Mouse (Mus musculus) heart, adult 9 months (tissue): ENCODE data around the gene Cep68.
A peak's percentile ranks its signal among the peaks of the same experiment; 100 is the strongest.
"Not testable (repeated sequence)": the region's sequence is repeated elsewhere in the genome, so short reads cannot be mapped to it uniquely, and the experiment has no call there.

ENCODE experiments used
- DNase-seq, 2 experiments: peaks; one replicate each; pipeline ENCODE4 v3.0.0; 2022; ENCODE audit warnings: low spot score in 2 of 2

Cep68 gene

DNA sequence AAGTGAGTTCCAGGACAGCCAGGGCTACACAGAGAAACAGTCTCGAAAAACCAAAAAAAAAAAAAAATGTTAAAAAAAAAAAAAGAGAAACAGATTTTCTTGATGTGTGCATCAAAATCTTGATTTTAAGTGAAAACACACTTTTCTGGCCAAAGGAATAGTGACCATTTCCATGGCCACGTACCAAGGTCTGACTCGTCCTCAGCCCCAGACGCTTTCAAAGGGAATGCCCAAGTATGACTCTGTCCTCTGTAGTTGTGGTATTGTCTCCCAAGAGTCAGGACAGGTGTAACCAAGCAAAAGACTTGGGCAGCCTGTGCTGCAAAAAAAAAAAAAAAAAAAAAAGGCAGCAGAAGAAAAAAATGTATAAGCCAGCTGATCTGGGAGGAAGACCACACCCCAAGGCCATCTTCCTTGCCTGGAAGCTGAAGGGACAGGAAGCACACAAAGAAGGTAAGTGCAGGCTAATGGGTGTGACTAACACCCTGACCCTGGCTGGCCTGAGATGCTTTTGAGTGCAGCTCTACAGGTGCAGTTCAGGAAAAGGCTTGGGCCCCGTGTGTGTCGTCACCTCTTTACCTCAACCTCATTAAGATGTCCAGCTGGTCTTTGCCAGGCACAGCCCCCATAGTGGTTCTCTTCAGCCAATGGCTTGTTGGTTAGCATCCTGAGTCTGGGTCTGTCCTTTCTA is 6.7 kb downstream of the Cep68 start:
- no peak for DNase-seq

DNA sequence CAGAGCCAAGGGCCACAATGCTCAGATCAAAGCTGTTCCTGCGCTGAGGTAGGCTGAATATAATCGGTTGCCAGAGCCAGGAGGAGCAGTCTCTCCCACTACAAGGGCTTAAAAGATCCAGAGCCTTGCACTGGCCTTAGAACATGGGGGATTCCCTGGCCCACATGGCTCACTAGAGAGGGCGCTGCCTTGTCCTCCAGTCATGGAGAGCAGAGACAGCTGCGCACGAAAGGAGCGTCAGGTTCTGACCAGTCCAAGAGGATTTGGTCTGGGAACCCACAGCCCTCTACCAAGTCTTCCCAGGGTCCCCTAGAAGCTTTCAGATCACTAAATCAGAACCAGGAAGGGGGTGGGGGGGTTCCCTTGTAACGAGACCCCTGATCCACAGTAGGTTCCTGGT is 7.9 kb downstream of the Cep68 start:
- no peak for DNase-seq

DNA sequence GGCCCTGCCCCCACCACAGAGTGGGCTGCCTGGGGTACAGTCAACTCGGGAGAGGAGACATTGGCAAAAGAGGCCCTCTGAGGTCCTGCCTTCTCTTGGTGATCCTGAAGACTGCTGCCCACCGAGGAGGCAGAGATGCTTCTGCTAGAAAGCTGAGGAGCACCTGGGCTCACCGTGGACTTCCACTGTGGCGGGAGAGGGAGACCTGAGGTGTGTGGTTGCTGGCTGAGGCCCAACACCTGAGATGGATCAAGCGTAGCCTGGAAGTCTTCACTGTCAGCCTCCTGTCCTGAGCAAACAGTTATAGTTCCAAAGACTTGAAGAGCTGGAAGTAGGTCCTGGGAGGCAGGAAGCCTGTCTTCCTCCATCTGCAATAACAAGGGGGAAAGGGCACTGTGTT is 8.9 kb downstream of the Cep68 start:
- DNase-seq: no peak

DNA sequence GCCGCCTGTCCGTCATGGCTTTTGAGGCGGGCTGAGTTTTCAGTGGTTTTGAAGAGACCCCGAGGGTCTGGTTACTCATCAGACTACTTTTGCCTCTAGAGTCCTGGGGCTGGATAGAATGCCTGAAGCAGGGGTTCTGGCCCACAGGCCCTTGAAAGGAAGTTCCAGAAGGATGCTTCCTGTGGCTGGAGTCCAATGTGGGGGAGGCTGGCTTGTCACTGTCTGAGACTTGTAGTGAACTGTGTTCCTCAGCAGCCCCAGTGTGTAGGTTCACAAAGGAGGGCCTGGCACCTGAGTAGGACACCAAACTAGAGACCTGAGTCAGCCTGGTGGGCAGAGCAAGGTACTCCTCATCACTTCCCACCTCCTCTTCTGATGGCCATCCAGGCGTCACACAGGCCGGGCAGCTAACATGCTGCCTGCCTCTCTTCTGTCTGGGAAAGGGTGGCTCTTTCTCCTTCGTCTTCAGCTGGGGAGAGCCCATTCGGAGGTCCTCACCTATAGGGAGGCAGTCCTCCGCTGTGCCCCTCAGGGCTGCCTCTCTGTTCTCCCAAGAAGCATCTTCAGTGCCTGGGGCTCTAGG is 9.9 kb downstream of the Cep68 start:
- no peak for DNase-seq

DNA sequence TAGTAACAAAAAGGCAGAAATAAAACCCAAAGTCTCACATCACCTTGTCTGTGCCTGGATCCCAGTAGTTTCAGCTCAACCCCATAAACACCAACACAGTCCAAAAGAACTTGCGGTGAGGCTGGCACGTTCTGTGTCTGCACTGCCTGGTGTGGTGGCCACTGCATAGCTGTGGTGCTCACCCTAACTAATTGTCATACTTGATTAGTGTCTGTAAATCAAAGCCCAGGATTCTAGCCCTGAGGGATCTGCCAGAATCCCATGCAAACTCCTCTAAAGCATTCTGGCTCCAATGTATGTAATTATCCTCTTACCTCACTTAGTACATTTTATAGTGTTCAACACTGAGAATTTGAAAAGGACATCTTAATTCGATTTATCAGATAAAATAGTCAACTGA is 11.3 kb downstream of the Cep68 start:
- DNase-seq: no peak

DNA sequence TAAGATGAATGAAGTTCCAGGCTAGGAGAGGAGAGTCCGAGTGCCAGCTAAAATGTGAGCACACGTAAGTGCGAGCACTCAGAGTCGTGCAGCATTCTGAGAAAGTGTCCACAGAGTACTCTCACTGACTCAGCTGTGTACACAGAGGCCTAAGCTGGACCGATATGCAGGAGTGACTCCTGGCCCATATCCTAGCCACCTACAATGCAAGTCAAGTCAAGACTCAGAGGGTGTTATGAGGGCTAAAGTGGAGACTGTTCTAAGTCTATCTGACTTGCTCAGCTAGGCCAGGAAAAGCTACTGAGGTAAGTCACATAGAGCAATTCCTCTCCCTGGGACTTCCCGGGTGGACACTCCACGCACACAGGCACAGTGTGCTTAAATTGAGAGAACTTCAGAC is 12.2 kb downstream of the Cep68 start:
- DNase-seq: no peak

DNA sequence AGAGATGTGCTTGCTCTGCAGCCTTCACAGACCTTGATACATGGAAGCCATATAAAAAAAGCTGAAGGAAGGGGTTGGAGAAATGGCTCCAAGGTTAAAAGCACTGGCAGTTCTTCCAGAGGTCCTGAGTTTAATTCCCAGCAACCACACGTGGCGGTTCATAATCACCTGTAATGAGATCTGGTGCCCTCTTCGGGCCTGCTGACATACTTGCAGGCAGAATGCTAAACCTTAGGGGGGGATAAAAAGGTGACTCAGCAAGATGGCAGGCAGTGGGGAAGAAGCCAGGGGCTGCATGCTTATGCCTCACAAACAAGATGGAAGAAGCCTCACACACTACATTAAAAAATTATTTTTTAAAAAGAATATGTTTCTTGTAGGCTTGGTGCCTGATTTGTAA is 15.0 kb downstream of the Cep68 start:
- no peak for DNase-seq

DNA sequence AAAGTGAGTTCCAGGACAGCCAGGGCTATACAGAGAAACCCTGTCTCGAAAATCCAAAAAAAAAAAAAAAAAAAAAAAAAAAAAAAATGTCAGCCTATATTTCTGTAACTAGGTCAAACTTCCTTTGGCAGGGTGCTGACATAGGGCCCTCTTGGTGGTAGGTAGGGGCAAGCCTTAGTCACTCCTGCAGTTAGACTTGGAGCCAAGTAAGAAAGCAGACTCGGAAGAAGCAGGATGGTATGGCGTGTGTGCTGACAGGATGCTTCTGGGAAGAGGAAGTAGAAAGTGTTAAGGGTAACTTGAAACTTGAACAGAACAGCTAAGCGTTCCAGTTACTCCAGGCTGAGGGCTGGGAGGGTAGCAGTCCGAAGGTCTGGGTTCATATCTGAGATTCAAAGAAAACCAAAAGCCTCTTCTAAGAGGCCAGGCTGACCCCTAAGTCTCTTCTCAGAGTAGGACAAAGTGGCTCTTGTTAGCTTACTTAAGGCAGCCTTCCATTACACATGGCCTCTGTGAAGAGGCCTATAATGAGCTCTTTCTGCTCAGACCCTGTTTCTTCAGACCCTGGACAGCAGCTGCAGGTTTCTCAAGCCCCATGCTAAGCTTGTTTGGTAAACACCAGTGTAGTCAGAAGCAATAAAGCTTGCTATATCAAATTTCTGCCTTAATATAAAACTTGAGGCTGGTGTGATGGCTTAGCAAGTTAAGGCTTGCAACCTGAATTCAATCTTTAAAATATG is 17.0 kb downstream of the Cep68 start:
- DNase-seq: no peak

DNA sequence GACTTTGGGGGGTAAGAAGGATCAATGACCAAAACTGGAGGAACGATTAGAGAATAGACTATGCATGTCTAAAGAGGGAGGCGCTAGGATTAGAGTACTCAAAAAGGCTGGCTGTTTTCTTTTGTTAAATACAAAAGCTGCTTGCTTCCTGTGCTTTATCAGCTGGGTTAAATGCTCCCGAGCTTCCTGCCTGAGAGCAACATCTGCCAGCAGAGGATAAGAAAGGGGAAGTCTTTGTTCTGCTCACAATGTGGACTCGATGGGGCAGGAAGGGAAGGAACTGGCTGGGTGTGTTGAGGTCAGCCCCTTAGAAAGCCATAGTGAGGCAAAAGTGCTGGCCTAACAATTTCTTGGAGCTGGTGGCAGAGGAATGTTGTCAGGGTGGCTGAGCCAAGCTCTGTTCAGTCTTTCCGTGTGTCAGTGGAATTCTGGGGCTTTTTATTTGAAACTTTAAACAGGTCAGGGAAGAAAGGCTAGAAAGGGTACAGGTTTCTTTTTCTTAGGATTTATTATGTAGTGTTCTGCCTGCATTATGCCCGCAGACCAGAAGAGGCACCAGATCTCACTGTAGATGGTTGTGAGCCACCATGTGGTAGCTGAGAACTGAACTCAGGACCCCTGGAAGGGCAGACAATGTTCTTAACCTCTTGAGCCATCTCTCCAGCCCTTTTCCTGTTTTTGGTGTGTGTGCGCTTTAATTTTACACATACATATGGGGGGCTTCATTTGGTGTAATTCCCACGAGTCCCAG is 17.9 kb downstream of the Cep68 start:
- DNase-seq: peak; percentile 82 to 94

DNA sequence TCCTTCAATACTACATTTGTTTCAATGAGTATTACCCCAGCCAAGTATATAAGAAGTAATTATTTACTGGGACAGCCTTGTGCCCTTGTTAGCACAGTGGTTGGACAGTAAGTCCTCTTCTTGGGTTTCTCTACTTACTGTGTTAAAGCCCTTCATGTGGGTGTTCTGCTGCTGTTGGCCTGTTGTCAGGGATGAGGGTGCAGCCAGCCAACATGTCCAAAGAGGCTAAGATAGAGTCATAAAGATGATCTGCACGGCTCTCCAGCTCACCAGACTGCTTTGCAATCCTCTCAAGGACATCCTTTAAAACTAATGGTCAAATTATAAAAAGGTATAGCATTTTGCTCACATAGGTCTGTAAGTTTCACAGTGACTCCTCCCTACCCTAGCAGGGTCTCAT is 18.9 kb downstream of the Cep68 start:
- DNase-seq: no peak

DNA sequence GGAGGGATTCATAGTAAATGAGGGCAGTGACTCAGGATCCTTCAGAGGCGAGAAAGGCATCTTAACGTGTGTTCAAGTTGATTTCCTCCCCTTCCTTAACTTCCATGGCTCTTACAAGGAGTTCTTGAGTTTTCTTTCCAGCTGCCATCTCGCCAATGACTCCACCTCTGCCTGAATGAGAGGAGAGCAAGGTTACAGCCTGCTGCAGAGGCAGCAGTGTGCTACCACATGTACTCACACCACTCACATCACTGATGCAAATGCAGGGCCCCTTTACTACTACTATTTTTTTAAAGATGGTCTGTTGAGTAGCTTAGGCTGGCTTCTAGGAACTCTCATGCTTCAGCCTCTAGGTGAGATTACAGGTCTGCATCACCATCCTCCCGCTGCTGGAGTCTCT is 19.9 kb downstream of the Cep68 start:
- DNase-seq: no peak

DNA sequence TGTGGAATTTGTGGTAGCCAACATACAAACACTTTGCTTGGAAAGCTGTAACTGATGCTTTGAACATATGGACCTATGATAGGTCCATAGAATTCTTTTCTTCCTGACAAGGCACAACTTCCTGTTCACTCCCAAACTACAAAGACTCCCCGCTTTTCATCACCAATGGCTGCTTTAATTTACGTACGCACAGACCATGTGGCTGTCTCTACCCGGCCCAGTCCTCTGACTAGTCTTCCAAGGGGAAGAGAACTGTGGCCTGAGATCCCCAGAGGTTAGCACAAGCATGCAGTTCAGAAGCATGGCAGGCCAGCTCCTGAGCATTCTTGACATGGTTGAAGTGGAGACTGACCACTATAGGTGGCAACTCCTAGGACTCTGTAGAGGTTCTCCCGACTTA is 20.6 kb downstream of the Cep68 start:
- no peak for DNase-seq

DNA sequence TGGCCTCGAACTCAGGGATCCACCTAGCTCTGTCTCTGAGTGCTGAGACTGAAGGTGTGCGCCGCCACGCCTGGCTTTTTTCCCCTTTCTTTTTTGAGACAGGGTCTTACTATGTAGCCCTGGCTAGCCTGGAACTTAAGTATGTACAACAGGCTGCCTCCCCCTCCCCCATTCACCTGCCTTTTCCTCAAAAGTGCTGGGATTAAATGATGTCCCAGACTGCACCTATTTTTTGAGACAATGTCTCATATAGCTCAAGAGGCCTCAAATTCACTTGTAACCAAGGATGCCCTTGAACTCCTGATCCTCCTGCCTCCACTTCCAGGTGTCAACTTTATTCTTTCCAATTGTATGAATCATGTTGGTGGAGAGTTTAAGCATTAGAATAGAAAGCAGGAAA is 23.3 kb downstream of the Cep68 start:
- DNase-seq: no peak

DNA sequence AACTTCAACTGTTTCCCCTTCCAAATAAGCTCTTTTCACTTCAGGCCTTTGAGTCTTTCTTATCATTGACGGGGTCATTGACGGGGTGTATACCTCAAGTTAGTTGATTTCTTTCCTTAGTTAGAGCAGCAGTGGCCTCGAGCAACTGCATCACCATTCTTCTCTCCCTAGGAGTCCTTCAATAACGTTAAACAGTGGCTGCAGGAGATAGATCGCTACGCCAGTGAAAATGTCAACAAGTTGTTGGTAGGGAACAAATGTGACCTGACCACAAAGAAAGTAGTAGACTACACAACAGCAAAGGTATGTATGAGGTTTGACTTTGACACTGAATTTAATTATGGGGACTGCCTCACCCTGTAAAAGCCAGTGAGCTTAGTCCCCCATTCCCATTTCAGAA is 25.0 kb downstream of the Cep68 start:
- DNase-seq: no peak

DNA sequence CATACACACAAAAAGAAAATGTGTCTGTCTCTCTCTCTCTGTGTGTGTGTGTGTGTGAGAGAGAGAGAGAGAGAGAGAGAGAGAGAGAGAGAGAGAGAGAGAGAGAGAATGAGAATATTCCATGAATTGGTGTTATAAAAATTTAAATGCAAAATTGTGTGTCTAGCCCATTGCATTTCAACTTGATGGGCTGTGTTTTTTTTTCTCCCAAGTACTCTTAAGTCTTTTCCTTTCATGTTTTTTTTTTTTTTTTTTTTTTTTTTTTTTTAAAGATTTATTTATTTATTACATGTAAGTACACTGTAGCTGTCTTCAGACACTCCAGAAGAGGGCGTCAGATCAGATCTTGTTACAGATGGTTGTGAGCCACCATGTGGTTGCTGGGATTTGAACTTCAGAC is 27.6 kb downstream of the Cep68 start:
- not testable (repeated sequence) for DNase-seq

DNA sequence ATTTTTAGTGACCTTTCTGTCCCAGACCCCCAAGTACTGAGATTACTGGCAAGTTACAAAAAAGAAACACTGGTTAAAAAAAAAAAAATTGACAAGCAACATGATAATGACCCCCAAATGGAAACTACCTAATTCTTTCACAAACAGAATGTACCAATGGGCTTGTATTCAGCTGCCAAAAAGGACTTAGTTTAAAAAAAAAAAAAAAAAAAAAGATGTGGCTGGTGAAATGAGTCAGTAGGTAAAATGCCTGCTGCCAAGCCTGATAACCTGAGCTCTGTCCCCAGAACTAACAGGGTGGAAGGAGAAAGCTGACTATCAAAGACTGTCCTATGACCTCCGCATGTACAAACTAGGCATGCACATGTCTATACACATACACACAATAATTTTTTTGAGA is 32.0 kb downstream of the Cep68 start:
- no peak for DNase-seq

DNA sequence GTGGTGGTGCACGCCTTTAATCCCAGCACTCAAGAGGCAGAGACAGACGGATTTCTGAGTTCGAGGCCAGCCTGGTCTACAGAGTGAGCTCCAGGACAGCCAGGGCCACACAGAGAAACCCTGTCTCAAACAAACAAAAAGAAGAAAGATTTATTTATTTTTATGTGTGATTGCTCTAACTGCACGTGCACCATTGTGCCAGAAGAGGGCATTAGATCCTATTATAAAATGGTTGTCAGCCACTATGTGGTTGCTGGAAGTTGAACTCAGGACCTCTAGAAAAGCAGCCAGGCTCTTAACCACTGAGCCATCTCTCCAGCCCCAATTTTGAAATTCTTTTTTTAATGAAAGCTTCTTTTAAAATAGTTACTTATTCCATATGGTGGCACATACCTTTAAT is 32.8 kb downstream of the Cep68 start:
- no peak for DNase-seq

DNA sequence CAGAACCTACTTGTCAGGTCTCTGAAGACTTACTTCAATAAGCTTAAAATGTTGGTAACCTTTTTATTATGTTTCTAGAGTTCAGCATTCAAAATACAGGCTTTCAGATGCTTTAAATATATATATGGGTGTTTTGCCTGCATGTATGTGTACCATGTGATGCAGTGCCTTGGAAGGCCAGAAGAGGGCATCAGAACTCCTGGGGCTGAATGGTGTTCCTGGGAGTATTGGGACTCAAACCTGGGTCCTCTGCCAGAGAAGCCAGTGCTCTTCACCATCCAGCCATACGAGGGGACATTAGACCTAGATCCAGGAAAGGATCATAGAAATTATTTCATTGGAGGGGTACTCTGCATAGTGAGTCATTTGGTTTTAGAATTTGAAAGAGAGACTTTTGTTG is 34.5 kb downstream of the Cep68 start:
- DNase-seq: no peak

DNA sequence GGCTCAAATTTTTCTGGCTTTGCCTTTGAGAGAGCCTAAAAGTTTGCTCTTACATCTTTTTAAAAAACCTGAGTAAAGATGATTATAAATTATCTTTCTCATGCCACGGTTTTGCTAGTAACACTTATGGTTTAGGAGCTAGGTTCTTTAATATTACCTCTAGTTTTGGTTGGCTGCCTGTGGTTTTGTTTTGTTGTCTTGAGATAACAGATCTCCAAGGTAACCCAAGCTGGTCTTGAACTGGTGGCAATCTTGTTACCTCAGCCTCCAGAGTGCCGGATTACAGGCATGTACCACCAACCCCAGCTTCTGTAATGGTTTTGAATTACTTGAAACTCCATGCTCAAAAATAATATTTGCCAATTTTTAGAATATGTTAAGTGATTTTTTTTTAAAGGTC is 37.4 kb downstream of the Cep68 start:
- no peak for DNase-seq

DNA sequence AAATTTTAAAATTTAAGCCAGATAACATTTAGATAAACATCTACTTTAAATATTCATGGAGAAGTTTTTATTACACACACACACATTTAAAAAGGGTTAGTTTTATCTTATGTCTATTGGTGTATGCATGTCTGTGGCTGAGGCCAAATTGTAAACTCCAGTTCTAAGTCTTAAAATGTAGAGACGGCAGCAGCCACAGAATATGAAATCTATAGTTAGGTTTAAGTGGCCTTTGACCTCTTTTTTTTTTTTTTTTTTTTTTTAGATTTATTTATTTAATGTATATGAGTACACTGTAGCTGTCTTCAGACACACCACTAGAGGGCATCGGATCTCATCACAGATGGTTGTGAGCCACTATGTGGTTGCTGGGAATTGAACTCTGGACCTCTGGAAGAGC is 41.6 kb downstream of the Cep68 start:
- DNase-seq: no peak

DNA sequence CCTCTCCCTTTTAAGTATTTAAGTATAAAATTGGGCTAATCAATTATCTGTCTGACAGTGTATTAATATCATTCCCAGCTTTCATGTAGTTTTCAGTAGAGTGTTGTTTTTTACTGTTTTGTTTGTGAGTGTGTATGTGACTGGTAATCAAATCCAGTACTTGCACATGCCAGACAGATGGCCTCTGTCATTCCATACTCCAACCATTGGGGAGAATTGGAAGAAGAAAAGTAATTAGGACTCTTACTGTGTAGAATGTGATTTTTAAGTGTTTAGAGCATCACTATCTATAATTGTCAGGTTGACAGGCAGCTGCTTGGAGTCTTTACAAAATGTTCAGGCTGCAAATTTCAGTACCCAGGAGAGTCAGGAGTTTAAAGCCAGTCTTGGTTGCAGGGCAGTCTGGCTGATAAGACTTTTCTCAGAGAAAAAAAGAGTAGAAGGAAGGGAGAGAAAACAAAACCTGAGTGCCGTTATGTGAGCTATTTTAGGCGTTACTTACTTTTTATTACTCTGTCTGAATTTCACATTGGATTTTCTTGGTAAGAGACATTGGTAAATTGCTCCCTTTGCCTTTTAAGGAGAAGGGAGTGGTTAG is 42.5 kb downstream of the Cep68 start:
- no peak for DNase-seq

DNA sequence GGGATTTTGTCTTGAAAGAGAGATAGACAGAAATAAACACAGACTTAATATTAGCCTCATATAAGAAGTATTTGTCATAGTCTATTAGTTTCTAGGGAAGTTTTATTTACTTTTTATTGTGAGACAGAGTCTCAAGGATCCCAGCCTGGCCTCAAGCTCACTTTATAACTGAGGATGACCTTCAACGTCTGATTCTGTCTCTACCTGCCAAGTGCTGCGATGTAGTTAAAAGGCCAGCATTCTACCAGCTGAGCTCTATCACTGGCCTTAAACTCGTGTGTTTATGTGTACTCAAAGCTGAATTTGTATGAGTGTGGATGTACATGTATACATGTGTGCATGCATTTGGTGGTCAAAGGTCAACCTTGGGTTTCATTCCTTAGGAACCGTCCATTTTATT is 43.7 kb downstream of the Cep68 start:
- no peak for DNase-seq
